Mouse (Mus musculus) heart, adult 9 months (tissue): ENCODE results near the gene Rad51d.

Experiments used
- DNase-seq, 2 experiments: peaks; one replicate each; pipeline ENCODE4 v3.0.0; 2022; ENCODE audit warnings: low spot score in 2 of 2

Rad51d gene

GRCm38 (mm10) chr11:82891936-82892335, 1.5 kb upstream of the Rad51d start, which contains the start of gene Fndc8:
Gene Fndc8 (plus strand): TSS chr11:82892124.
- no peak for DNase-seq

DNA sequence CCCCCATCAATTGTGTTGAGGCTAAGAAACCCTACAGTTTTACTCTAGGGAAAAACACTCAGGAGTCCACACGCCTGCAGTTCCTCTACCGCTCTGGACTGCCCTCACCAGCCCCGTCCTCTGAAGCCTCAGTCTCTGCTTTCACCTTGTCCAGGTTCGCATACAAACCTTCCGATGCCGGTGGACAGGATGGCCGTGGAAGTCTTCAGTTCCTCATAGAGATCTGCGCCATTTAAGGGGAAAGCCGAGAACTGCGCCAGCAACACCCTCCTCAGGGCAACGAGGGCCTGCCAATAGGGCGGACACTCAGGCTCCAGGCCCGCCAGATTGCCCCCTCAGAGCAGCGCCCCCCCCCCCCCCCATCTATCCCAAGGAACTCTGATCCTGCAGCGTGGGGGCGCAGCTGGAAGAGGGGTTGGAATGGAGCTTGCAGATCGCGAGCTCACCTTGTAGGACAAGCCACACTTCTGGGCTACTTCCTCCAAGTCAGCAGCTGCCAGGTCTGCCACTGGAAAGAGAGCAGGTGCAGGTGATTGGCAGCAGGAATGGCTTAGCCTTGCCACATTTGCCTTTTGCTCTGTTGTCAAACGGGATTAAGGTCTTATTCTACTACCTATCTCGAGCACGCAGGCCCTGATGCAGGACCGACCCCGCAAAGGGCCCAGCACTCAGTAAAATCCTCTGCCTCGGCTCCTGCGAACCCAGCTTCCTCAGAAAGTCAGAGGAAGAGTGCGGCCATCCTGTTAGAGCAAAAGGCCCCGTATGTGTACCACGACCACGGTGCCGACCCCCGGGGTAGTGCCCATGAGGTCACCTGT, 681 bp downstream of the Rad51d start:
- DNase-seq, result no peak

GRCm38 (mm10) chr11:82888491-82888946, 1.9 kb downstream of the Rad51d start:
- DNase-seq, result no peak

GRCm38 (mm10) chr11:82886559-82886958, 3.9 kb downstream of the Rad51d start:
- no peak for DNase-seq

- no peak for DNase-seq
These were observed 7.2 kb downstream of the Rad51d start for GRCm38 (mm10) chr11:82883180-82883579.

DNA sequence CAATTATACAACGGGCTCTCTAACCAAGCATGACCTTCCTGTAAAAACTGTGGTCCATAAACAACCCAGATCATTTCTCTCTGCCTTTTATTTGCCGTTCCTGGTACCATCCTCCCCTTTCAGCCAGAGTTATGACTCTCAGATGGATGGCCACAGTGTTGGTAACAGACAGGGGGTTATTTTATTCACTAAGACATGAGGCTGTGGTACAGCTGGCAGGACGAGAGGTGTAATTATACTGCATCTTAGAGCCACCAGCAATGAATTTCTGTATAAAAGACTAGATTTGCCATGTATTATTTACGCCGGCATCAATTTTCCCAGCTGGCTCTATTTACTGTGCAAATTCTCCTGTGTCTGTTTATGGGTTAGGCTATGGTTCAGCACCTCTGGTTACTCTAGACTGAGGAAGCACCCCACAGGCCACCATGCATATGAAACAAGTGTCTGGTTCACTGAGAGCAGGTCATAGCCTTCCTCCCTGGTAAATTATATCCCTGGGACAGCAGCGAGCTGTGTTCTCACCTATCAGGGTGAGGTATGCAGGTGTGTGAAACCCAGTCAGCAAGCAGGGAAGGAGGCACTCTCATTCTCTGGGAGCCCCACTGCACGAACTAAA, 12.6 kb downstream of the Rad51d start:
- DNase-seq, result no peak

DNA sequence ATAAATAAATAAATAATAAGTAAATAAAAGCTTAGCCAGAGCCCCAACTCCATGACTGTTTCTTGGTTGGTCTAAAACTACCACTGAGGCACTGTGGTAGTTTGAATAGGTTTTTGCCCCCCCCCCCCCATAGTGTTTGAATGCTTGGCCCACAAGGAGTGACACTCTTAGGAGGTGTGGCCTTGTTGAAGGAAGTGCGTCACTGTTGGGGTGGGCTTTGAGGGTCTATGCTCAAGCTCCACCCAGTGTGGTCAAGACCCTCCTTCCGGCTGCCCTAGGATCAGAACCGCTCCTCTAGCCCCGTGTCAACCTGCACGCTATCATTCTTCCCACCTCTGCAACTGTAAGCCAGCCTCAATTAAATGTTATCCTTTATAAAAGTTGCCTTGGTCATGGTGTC, 14.8 kb downstream of the Rad51d start:
- DNase-seq, result no peak

DNA sequence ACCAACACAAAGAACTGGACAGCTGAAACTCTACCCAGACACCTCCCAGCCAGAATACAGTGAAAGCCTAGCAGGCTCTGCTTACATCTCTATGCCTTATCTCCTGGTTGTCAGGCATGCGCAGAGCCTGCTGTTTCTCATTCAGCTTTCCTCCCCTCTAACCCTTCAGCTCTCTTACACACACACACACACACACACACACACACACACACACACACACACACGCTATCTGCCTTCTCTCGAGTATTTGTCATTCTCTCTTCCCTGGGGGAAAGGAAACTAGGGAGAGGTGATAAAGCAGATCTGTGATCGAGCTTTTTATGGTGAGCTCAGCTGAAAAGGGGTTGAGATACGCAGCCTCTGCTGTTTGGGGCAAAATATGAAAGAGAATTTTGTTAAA, 15.5 kb downstream of the Rad51d start:
- DNase-seq, result no peak

DNA sequence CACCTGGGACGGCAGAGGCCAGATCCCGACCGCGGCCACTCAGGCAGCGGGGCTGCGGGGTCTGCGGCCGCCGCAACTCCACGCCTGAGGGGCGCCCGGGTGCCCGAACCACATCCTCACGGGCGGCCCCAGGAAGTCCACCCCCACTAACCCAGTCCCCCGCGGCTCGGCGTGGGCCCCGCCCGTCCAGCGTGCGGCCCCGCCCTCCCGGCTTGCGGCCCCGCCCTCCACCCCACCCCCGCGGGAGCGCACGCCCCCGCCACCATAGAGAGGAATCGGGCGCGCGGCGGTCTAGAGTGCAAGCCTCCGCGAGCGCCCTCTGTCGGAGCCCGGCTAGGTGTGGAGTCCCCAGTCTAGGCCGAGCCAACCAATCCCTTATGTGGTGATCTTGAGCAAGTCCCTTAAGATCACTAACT, 19.4 kb downstream of the Rad51d start, which contains the start of gene Rffl:
TSS of gene Rffl (minus strand) at position 180 of the 416 bp plus-strand sequence.
- peak; percentile 87 to 92 for DNase-seq

DNA sequence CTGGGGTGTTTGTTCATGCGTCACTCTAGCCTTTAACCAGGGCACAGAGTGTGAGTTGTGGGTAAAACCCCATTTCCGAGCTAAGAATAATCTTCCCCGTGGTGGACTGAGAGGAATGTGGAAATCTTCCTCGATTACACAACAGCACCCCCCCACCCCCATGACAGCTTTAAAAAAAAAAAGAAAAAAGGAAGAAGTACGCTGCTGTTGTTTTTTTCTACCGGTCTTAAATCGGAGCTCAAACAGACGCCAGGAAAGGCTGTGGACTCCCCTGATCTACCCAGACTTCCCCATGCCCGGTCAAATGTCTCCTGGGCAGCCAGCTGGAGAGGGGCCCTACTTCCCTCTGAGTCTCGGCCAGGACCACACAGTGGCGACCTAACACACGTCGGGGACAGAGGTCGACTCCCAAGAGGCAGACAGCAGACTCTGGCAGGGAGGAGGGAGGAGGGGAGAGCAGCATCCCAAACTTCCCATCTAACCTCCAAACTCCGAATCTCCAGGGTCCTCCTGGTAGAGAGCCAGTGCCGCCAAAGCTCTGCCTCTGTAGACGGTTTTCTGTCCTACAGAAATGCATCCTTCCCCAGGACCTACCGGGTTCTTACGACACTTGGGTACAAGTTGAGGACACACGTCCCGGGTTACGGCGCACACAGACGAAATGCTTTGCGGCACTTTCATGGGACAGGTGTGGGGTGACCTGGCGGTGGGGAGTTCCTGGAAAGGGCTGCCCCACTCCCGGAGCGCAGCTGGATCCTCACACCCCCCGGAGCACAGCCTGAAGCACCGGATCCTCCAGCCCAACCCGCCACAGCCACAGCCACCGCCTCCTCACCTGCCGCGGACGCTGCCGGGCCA, 20.0 kb downstream of the Rad51d start:
- DNase-seq, result peak; percentile 59 to 72

GRCm38 (mm10) chr11:82869506-82870172, 20.8 kb downstream of the Rad51d start:
- no peak for DNase-seq

GRCm38 (mm10) chr11:82867956-82868355, 22.5 kb downstream of the Rad51d start:
- DNase-seq, result no peak

GRCm38 (mm10) chr11:82866850-82867564, 23.4 kb downstream of the Rad51d start:
- no peak for DNase-seq

GRCm38 (mm10) chr11:82865957-82866356, 24.5 kb downstream of the Rad51d start:
- no peak for DNase-seq

DNA sequence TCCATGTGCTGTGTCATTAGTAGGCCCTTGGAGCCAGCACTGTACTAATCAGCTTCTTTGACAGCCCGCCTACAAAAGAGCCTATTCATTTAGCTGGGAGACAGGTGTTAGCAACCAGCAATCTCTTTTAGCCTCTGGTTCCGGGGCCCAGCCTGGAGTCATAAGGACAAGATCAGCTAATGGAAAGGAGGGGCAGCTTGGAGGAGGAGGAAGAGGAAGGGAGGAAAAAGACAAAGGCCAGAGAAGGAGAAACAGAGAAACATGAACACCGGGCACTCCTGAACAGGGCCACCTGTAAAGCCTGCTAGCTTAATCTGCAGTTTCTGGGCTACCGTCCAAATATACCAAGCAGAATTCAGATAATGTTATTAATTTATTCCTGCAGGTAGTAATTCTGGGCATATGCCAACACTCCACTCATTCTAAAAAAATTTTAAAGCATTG, 26.9 kb downstream of the Rad51d start:
- no peak for DNase-seq

DNA sequence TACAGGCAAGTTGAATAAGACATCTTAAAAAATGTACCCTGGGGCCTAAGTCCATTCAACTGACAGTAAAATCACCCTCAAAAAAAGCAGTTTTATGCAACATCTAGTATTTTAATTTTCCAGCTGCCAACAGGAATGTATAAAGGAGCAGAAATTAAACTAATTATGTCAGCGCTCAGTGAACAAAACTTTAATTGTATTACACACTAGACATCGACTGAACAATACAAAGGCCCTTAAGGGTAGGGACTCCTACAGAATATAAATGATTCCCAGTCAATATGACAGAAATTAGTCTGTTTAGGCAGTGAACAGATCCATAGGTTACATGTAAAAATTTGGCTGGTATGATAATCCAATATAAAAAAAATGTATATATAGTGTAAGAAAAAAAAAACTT, 27.4 kb downstream of the Rad51d start:
- DNase-seq, result no peak

DNA sequence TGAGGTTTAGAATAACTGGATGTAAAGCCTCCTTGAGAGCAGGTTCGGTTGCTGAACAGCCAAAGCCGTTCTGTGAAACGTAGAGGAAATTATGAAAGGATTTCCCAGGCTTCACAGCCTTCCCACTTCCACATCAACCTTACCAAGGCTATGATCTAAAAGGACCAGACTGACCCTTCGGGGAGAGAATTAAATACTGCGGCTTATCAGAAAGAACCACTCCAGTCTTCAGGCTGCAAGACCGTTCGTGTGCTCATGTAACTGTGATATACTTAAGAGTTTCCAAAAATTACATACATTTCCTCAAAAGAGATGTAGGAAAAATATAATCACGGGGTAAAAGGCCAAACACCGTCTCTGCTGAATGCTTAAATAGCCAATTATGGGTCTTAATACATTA, 27.8 kb downstream of the Rad51d start:
- no peak for DNase-seq

GRCm38 (mm10) chr11:82861558-82861957, 28.9 kb downstream of the Rad51d start:
- no peak for DNase-seq

- no peak for DNase-seq
These were observed 29.7 kb downstream of the Rad51d start for GRCm38 (mm10) chr11:82860759-82861158.

- DNase-seq, result no peak
These were observed 33.0 kb downstream of the Rad51d start for GRCm38 (mm10) chr11:82857307-82857848.

DNA sequence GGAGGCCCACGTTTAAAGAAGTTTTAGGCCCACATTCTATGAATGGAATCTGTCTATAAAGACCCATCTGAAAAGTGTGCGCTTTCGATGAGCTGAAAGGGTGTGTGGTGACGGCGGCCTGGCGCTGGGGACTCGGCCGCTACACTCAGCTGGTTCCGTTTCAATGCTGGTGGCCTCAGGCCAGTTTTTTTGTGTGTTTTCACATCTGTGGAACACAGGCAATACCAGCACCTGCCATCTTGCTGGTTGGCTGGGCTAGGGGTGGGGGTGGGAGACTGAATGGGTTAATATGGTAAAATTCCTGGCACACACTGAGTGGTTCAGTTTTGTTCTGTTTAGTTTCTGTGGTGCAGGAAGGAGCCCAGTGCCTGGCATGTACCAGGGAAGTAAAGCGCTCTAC, 34.4 kb downstream of the Rad51d start:
- DNase-seq, result no peak
